Mouse (Mus musculus): ENCODE results near the gene Srr.

DNA sequence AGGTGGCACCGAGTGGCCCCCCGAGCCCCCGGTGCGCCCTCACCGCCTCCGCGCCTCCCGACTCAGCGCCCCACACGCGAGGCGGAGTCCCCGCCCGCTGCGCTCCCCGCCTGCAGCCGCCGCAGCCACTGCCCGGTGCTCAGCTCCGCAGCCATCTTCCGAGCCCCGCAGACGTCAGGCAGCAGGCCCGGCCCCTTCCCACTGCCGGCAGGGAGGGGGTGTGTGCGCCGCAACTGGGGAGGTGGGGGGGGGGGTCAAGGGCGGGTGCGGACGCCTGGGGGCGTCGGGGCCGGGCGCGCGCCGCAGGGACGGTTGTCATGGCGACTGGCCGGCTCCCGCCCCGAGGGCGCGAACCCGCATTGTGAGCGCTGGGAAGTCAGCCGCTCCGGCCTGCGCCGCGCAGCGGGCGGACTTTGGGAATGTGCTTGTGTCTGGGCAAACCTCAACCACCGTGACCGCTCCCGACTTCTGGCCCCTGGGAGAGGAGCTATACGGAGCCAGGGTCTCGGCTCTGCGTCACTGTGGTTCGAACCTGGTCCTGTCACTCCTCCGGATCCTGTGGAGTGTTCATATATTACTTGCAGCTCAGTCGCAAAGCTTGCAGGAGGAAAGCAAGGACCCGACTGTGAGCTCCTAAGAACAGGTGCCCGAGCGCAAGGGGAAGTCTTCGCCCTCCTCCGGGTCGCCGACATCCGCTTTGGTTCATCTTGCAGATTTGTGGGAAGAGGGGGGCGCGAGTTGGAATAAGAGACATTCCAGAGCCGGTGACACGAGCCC lies 28.7 kb downstream of the Srr start, which contains the start of gene Sgsm2:
- TF ChIP-seq TCF3 (IDR thresholded peaks at IDR 0.05; ENCODE audit: insufficient read length, low read depth) (no peak), E2F4 (IDR thresholded peaks at IDR 0.05; ENCODE audit: insufficient read depth) (no peak), SRF (IDR thresholded peaks at IDR 0.05; ENCODE audit: control insufficient read depth, insufficient read length, low read depth) (no peak), POLR2A (IDR thresholded peaks at IDR 0.05; ENCODE audit: insufficient read length, low read depth) (peak; percentile 36), POLR2AphosphoS2 (IDR thresholded peaks at IDR 0.05; ENCODE audit: insufficient read length, low read depth) (peak; percentile 61), USF1 (IDR thresholded peaks at IDR 0.05; ENCODE audit: low read depth) (no peak), TCF12 (IDR thresholded peaks at IDR 0.05; ENCODE audit: insufficient read depth, poor library complexity, severe bottlenecking) (no peak), MYOG (IDR thresholded peaks at IDR 0.05; ENCODE audit: control insufficient read depth in 1 of 3, insufficient read depth in 1 of 3, insufficient read length in 2 of 3, low read depth in 2 of 3) (no peak), MAX (IDR thresholded peaks at IDR 0.05; ENCODE audit: low read depth) (no peak), CEBPB (IDR thresholded peaks at IDR 0.05; ENCODE audit: insufficient read depth, poor library complexity, severe bottlenecking) (no peak)
